Mouse (Mus musculus): ENCODE measurements at regions not wholly inside any gene's neighbourhood (a gene's known extent, or its start where the extent isn't known, plus 50 kb on each side); places are given as distances from the start of the nearest gene placed in this dataset.

GRCm38 (mm10) chr13:28792461-28793165, 160.9 kb downstream of the Sox4 start:
- no peak overlapping the region for H3K27ac ChIP-seq
- no peak overlapping the region for H3K9ac ChIP-seq
- H3K36me3 ChIP-seq = no peaks in the 10 kb centered on the region
- no peaks in the 10 kb centered on the region for H3K27me3 ChIP-seq
- peaks cover 16% of the 10 kb centered on the region; the same call in 1 of the 2 replicates for H3K4me1 ChIP-seq
- no peak for ATAC-seq (ENCODE audit: insufficient number of reproducible peaks, low FRiP score, low TSS enrichment, low read depth)
- H3K4me2 ChIP-seq = no peak overlapping the region
- H3K4me3 ChIP-seq = no peak overlapping the region
- 75% methylated on average over 12 of the region's 12 CpGs for WGBS
- no peaks in the 10 kb centered on the region for H3K9me3 ChIP-seq

DNA sequence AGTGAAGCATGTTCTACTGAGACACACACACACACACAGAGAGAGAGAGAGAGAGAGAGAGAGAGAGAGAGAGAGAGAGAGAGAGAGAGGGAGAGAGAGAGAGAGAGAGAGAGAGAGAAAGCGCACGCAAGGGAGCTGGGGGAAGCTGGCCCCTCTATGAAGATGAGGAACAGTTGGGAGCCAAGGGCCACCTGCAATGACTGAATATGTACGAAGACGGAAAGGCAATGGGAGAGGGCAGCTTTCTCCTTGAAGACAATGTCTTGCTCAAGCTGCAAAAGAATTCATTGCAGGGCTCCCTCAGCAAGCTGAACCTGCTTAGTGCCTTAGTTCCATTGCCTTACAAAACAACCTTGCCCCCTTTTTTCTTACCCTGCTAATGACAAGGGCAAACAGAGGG, 163.1 kb downstream of the Sox4 start:
- no peak overlapping the region for H3K4me3 ChIP-seq
- H3K4me1 ChIP-seq = peaks cover 29% of the 10 kb centered on the region
- ATAC-seq (ENCODE audit: insufficient number of reproducible peaks, low FRiP score, low TSS enrichment, low read depth) = no peak
- no peaks in the 10 kb centered on the region for H3K36me3 ChIP-seq
- no peak overlapping the region for H3K4me2 ChIP-seq
- H3K27ac ChIP-seq = no peak overlapping the region
- no peaks in the 10 kb centered on the region for H3K27me3 ChIP-seq
- no peak overlapping the region for H3K9ac ChIP-seq
- no peaks in the 10 kb centered on the region for H3K9me3 ChIP-seq
- WGBS = 78% methylated on average over 4 of the region's 4 CpGs

DNA sequence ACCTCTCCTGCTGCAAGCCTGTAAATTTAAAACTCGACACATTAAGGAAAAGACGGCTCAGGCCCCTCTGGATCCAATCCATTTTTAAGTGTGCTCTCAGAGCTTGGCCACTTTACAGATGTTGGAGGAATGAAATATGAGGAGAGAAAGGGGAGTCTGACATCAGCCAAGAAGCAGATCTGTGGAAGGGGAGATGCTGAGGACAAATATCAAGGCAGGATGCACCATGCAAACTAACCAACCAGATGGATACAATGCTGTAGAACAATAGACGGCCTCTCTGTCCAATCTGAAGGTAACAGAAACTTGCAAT, 166.2 kb downstream of the Sox4 start:
- H3K9me3 ChIP-seq = no peaks in the 10 kb centered on the region
- no peak for ATAC-seq (ENCODE audit: insufficient number of reproducible peaks, low FRiP score, low TSS enrichment, low read depth)
- peaks cover 17% of the 10 kb centered on the region for H3K4me1 ChIP-seq
- H3K36me3 ChIP-seq = no peaks in the 10 kb centered on the region
- peak overlapping the region; percentile 28 for H3K4me2 ChIP-seq
- H3K27me3 ChIP-seq = no peaks in the 10 kb centered on the region
- H3K4me3 ChIP-seq = no peak overlapping the region
- WGBS = 20% methylated on average over 3 of the region's 3 CpGs
- peak overlapping the region; percentile 71 for H3K27ac ChIP-seq
- no peak overlapping the region for H3K9ac ChIP-seq

DNA sequence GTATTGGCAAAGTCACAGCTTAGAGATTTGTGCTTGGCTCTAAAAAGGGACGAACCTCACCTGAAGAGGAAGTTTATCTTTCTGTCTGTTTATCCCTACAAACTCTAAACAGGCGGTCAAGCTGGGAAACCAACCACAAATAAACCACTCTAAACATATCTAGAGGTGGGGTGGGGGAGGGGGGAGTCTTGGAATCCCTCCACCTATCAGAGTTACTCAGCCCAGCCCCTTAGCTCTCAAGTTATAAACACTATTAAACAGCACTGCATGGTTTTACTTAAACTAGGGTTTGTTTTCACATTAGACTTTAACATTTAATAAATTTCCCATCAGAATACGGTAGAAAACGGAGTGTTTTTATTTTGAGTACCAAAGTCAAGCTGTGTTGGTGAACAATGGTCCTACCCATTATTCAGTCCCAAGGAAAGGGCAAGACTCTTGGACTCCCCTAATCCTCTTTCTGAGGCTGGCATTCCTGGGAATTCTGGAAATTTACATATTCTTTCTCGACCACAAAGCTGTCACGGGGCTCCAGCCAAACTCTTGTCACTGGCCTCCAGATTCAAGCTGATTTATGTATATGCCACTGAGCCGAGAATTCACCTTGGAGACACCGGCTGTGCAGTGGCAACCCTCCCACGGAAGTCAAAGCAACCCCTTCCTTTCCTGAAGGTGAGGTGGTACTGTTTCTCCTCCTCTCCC, 166.7 kb downstream of the Sox4 start:
- WGBS = 23% methylated on average over 9 of the region's 9 CpGs
- no peaks in the 10 kb centered on the region for H3K27me3 ChIP-seq
- no peaks in the 10 kb centered on the region for H3K9me3 ChIP-seq
- H3K4me2 ChIP-seq = peak overlapping the region; percentile 28
- H3K4me1 ChIP-seq = peaks cover 22% of the 10 kb centered on the region
- H3K4me3 ChIP-seq = no peak overlapping the region
- no peak for ATAC-seq (ENCODE audit: insufficient number of reproducible peaks, low FRiP score, low TSS enrichment, low read depth)
- peak overlapping the region; percentile 71 for H3K27ac ChIP-seq
- no peak overlapping the region for H3K9ac ChIP-seq
- no peaks in the 10 kb centered on the region for H3K36me3 ChIP-seq

DNA sequence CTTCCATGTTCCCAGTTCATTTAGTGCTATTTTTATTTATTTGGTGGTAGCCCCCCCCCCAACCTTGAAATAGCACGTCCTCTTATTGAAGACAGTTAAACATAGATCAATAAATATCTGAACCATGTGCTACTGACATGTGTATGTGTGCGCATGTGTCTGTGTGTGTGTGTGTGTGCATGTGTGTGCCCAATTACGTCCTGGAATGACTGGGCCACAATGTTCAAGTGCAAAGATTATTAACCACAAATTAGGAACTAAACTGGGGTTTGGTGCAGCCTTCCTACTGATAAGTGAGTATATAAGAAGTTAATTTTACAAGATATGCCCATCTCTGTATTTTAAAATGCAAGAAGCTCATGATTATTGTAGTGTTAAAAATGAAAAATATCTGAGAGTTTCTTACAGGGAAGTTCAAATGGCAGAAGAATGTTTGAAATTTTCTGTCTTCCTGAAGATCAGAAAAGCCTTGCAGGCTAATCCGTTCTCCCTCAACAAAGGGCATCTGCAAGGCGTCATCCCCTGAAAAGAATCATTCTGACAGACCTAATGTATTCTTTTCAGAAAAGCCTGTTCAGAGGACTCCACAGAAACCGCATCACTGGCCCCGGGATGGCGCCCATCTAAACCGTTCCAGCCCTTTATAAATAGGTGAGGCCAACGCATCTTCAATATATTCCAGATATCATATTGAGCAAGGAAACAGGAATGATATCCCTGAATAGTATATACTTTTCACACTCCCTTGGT, 170.8 kb downstream of the Sox4 start:
- 56% methylated on average over 10 of the region's 10 CpGs for WGBS
- no peak overlapping the region for H3K4me3 ChIP-seq
- H3K4me1 ChIP-seq = peaks cover 23% of the 10 kb centered on the region
- H3K36me3 ChIP-seq = no peaks in the 10 kb centered on the region
- no peak overlapping the region for H3K9ac ChIP-seq
- no peak for ATAC-seq (ENCODE audit: insufficient number of reproducible peaks, low FRiP score, low TSS enrichment, low read depth)
- H3K27ac ChIP-seq = no peak overlapping the region
- no peaks in the 10 kb centered on the region for H3K27me3 ChIP-seq
- no peak overlapping the region for H3K4me2 ChIP-seq
- H3K9me3 ChIP-seq = no peaks in the 10 kb centered on the region

- ATAC-seq (ENCODE audit: insufficient number of reproducible peaks, low FRiP score, low TSS enrichment, low read depth) = no peak
These were observed 171.4 kb downstream of the Sox4 start for GRCm38 (mm10) chr13:28782081-28782480.

DNA sequence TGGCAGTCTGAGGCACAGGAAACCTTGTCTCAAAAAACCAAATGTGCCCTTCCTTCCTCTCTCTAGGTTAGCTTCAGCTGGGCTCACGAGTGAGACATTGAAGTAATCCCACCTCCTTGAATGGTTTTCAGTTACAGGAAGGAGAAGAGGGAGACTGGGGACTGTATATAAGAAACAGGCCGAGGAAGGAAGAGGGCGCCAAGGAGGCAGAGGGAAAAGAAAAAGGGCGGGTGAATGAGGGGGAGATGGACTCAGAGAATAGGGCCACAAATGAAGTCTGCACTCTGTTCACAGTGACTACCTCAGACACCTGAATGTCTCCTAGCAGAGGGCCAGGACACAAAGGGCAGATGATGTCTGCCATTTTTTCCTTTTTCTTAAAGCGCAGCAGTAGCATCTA, 171.9 kb downstream of the Sox4 start:
- no peak overlapping the region for H3K4me2 ChIP-seq
- H3K9me3 ChIP-seq = no peaks in the 10 kb centered on the region
- peaks cover 13% of the 10 kb centered on the region for H3K4me1 ChIP-seq
- H3K27ac ChIP-seq = no peak overlapping the region
- 37% methylated on average over 5 of the region's 5 CpGs for WGBS
- no peak overlapping the region for H3K4me3 ChIP-seq
- H3K9ac ChIP-seq = no peak overlapping the region
- no peak for ATAC-seq (ENCODE audit: insufficient number of reproducible peaks, low FRiP score, low TSS enrichment, low read depth)
- H3K27me3 ChIP-seq = no peaks in the 10 kb centered on the region
- H3K36me3 ChIP-seq = no peaks in the 10 kb centered on the region

More at GRCm38 (mm10) chr13:28782081-28782480, 171.4 kb downstream of the Sox4 start:
- H3K9ac ChIP-seq = no peak overlapping the region
- no peaks in the 10 kb centered on the region for H3K9me3 ChIP-seq
- H3K27ac ChIP-seq = no peak overlapping the region
- 41% methylated on average over 5 of the region's 5 CpGs for WGBS
- H3K4me2 ChIP-seq = no peak overlapping the region
- no peaks in the 10 kb centered on the region for H3K36me3 ChIP-seq
- H3K27me3 ChIP-seq = no peaks in the 10 kb centered on the region
- H3K4me1 ChIP-seq = peaks cover 18% of the 10 kb centered on the region
- no peak overlapping the region for H3K4me3 ChIP-seq

- Histone ChIP-seq H3K9ac (no peak overlapping the region), H3K4me2 (no peak overlapping the region), H3K27ac (no peak overlapping the region), H3K27me3 (no peaks in the 10 kb centered on the region), H3K4me3 (no peak overlapping the region), H3K36me3 (no peaks in the 10 kb centered on the region), H3K4me1 (peaks cover 10% of the 10 kb centered on the region; the same call in 1 of the 2 replicates), H3K9me3 (no peaks in the 10 kb centered on the region)
- WGBS = 71% methylated on average over 5 of the region's 5 CpGs
- ATAC-seq (ENCODE audit: insufficient number of reproducible peaks, low FRiP score, low TSS enrichment, low read depth) = no peak
These were observed 173.1 kb downstream of the Sox4 start for GRCm38 (mm10) chr13:28780462-28780861.

DNA sequence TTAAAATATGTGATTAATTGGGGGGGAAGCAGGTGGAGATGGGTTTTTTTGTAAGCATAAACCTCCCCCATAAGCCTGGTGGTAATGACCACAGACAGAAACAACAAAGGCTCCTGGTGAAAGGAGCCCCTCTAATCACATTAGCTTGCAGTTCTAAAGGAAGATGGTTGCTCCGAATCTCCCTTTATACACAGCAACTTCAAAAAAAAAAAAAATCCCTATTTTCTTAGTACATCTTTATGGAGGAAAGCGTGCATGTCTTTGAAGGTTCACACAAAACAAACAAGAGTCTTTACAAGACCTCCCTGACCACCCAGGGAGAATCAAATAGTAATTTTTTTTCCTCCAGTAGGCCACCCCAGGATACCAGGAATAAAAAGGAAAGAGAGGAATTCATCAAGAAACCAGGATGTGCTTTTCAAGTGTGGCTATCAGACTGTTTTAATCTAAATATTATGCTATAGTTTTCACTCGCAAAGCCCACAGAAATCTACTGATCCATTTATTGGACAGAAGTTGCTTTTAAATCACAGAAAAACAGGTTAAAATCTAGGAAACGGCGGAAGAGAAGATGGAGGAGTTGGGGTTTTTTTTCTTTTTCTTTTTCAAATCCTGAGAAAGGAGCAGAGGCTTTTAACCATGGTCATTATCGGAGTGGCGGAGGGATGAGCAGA, 178.2 kb downstream of the Sox4 start:
- Histone ChIP-seq H3K27ac (no peak overlapping the region), H3K9me3 (no peaks in the 10 kb centered on the region), H3K4me3 (no peak overlapping the region), H3K9ac (no peak overlapping the region), H3K27me3 (no peaks in the 10 kb centered on the region), H3K36me3 (no peaks in the 10 kb centered on the region), H3K4me2 (no peak overlapping the region), H3K4me1 (peaks cover 15% of the 10 kb centered on the region)
- ATAC-seq (ENCODE audit: insufficient number of reproducible peaks, low FRiP score, low TSS enrichment, low read depth) = no peak
- 64% methylated on average over 7 of the region's 7 CpGs for WGBS

DNA sequence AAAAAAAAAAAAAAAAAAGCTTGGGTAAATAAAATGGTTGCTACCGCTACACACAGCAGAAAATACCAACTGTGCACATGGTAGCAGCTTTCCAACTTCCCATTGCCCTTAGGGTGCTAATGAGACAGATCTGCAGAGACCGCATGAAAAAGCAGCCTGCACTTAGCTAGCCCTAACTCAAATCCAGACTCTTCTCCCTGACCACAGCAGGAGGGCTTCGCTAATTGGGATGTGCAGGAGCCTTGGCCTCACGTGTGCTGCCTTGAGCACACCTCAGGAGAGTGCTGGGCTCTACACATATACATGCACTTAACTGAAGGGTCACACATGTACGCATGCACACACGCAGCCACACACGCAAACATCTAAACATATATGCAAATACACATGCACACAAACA, 178.9 kb downstream of the Sox4 start:
- WGBS = 61% methylated on average over 7 of the region's 7 CpGs
- Histone ChIP-seq H3K27ac (no peak overlapping the region), H3K36me3 (no peaks in the 10 kb centered on the region), H3K4me3 (no peak overlapping the region), H3K9ac (no peak overlapping the region), H3K9me3 (no peaks in the 10 kb centered on the region), H3K27me3 (no peaks in the 10 kb centered on the region), H3K4me2 (no peak overlapping the region), H3K4me1 (peaks cover 18% of the 10 kb centered on the region)
- ATAC-seq (ENCODE audit: insufficient number of reproducible peaks, low FRiP score, low TSS enrichment, low read depth) = no peak

DNA sequence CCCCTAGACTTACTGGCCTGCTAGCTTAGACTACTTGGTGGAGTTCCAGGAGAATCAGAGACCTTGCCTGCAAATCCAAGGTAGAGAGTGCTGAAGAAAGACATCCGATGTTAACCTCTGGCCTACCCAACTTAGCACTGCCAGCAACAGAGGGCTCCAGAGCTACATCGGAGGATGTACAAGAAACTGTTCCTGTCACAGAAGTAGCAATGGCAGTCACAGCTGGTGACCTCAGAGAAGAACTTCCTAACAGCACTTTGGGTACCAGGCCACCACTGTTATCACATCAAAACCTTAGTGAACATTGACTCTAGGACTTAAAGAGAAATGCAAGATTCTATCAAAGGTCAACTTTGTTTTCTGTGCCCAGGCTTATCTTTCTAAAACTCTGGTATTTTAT, 180.0 kb downstream of the Sox4 start:
- 92% methylated on average over 2 of the region's 2 CpGs for WGBS
- no peak overlapping the region for H3K4me3 ChIP-seq
- H3K4me2 ChIP-seq = no peak overlapping the region
- no peaks in the 10 kb centered on the region for H3K9me3 ChIP-seq
- H3K36me3 ChIP-seq = no peaks in the 10 kb centered on the region
- H3K27me3 ChIP-seq = no peaks in the 10 kb centered on the region
- no peak for ATAC-seq (ENCODE audit: insufficient number of reproducible peaks, low FRiP score, low TSS enrichment, low read depth)
- peaks cover 27% of the 10 kb centered on the region for H3K4me1 ChIP-seq
- H3K9ac ChIP-seq = no peak overlapping the region
- no peak overlapping the region for H3K27ac ChIP-seq

DNA sequence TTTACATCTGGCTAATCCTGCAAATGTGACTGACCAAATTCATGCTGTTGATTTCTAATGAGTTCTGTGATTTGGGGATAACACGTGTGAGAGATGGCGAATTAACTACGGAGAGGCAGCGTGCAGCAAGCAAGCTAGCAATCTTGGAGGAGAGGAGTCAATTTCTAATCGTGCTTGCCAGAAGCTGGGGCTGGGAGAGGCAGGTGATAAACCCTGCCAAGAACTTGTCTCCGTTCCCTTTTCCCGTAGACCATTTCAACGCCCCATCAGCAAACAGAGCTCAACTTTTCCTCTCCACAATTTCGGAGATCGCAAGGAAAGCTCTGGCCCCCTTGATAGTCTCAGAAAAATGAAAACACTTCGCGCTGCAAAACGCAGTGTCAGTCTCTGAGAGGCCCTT, 183.0 kb downstream of the Sox4 start:
- Histone ChIP-seq H3K4me3 (no peak overlapping the region), H3K9me3 (no peaks in the 10 kb centered on the region), H3K4me1 (peaks cover 29% of the 10 kb centered on the region), H3K27ac (peak overlapping the region; percentile 64), H3K9ac (no peak overlapping the region), H3K4me2 (peak overlapping the region; percentile 22; the same call in 1 of the 2 replicates), H3K27me3 (no peaks in the 10 kb centered on the region), H3K36me3 (no peaks in the 10 kb centered on the region)
- 22% methylated on average over 13 of the region's 13 CpGs for WGBS
- no peak for ATAC-seq (ENCODE audit: insufficient number of reproducible peaks, low FRiP score, low TSS enrichment, low read depth)

Measured in limb, embryonic 15.5 days (tissue).